Mouse (Mus musculus) kidney, postnatal 25 days (tissue): Measurements from ENCODE around the gene Olfr137.

Experiments used
- DNase-seq, 2 experiments: peaks; one replicate each; pipeline ENCODE4 v3.0.0; 2021; ENCODE audit warnings: mixed read lengths in 2 of 2

The Olfr137 gene

GRCm38 (mm10) chr17:38307470-38307869 lies at the start of gene Olfr137:
Gene Olfr137 (minus strand): TSS chr17:38307570.
- DNase-seq: no peak

GRCm38 (mm10) chr17:38329531-38329930 lies 22.2 kb upstream of the Olfr137 start, which contains the start of gene Olfr136:
Gene Olfr136 (plus strand): TSS chr17:38329831.
- no peak for DNase-seq

DNA sequence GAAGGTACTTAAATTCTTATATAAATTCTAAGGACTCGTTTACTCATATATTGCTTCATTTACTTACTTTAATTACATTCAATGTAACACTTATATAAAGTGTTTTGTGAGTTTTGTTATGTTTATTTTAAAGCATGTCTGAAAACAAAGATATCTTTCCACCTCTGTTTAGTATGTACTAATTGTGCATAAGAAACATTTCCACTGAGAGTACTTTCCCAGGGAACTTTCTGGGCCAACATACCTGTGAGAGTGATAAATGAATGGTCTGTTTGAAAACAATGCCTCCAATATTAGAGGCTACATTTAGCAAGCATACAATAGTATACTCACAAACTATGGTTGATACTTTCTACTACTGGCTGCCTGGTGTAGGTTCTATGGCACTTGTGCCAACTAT lies 46.6 kb downstream of the Olfr137 start, which contains the start of gene Olfr138:
TSS of gene Olfr138 (plus strand) at position 301 of the 400 bp plus-strand sequence.
- no peak for DNase-seq
